Mouse (Mus musculus) hindbrain, embryonic 10.5 days (tissue): ENCODE measurements at regions not wholly inside any gene's neighbourhood (a gene's known extent, or its start where the extent isn't known, plus 50 kb on each side); places are given as distances from the start of the nearest gene placed in this dataset.

Experiments
- DNase-seq: peaks from one replicate; pipeline ENCODE4 v3.0.0-alpha.2; 2017; ENCODE audit warnings: low spot score
- H3K27ac ChIP-seq: fragments of 300-500 bp; sonication (generic); 2 replicates; pipeline ENCODE4 v1.5.1; 2016; ENCODE audit warnings: mild to moderate bottlenecking, moderate library complexity
- H3K27me3 ChIP-seq: fragments of 300-500 bp; sonication (generic); 2 replicates; pipeline ENCODE4 v1.6.1; 2016; ENCODE audit warnings: mild to moderate bottlenecking; ENCODE audit not compliant: poor library complexity, insufficient read depth, severe bottlenecking
- H3K36me3 ChIP-seq: fragments of 300-500 bp; sonication (generic); 2 replicates; pipeline ENCODE4 v1.6.1; 2016; ENCODE audit warnings: mild to moderate bottlenecking, moderate library complexity
- H3K4me1 ChIP-seq: fragments of 300-500 bp; sonication (generic); replicated peaks from 2 replicates; pipeline ENCODE4 v1.6.1; 2016; ENCODE audit warnings: mild to moderate bottlenecking
- H3K4me3 ChIP-seq: fragments of 300-500 bp; sonication (generic); 2 replicates; pipeline ENCODE4 v1.5.1; 2016; ENCODE audit warnings: mild to moderate bottlenecking, moderate library complexity
- H3K9me3 ChIP-seq: fragments of 300-500 bp; sonication (generic); 2 replicates; pipeline ENCODE4 v1.6.1; 2016; ENCODE audit warnings: mild to moderate bottlenecking, moderate library complexity
- WGBS: fragments of 180-500 bp; shearing (Covaris S2); methylation state at CpG from one replicate; pipeline ENCODE4 v1.1.7; 2016; 5-methylcytosine and 5-hydroxymethylcytosine counted together

- Histone ChIP-seq H3K4me1 (peaks cover 29% of the 10 kb centered on the region), H3K9me3 (no peaks in the 10 kb centered on the region), H3K27ac (no peak overlapping the region), H3K36me3 (no peaks in the 10 kb centered on the region), H3K27me3 (no peaks in the 10 kb centered on the region), H3K4me3 (no peak overlapping the region)
- DNase-seq, result no peak
- WGBS, result 70% methylated on average over 4 of the region's 4 CpGs
These were observed 97.5 kb upstream of the Marcks start for GRCm38 (mm10) chr10:37236001-37236822.

GRCm38 (mm10) chr10:37231936-37232556 lies 93.3 kb upstream of the Marcks start:
- H3K4me1 ChIP-seq, result peaks cover 32% of the 10 kb centered on the region
- no peaks in the 10 kb centered on the region for H3K27me3 ChIP-seq
- H3K27ac ChIP-seq, result peak overlapping the region; percentile 88
- WGBS, result 16% methylated on average over 9 of the region's 12 CpGs
- DNase-seq, result peak; percentile 73
- no peaks in the 10 kb centered on the region for H3K36me3 ChIP-seq
- no peaks in the 10 kb centered on the region for H3K9me3 ChIP-seq
- peak overlapping the region; percentile 32 for H3K4me3 ChIP-seq

GRCm38 (mm10) chr10:37231159-37231558 lies 92.4 kb upstream of the Marcks start:
- Histone ChIP-seq H3K9me3 (no peaks in the 10 kb centered on the region), H3K4me3 (no peak overlapping the region), H3K27me3 (no peaks in the 10 kb centered on the region), H3K36me3 (no peaks in the 10 kb centered on the region), H3K4me1 (peaks cover 32% of the 10 kb centered on the region), H3K27ac (peak overlapping the region; percentile 62)
- 85% methylated on average over 6 of the region's 6 CpGs for WGBS
- DNase-seq, result no peak

GRCm38 (mm10) chr10:37227889-37228288 lies 89.2 kb upstream of the Marcks start:
- H3K9me3 ChIP-seq, result no peaks in the 10 kb centered on the region
- no peaks in the 10 kb centered on the region for H3K27me3 ChIP-seq
- no peaks in the 10 kb centered on the region for H3K36me3 ChIP-seq
- peaks cover 19% of the 10 kb centered on the region for H3K4me1 ChIP-seq
- no peak overlapping the region for H3K4me3 ChIP-seq
- 87% methylated on average over 3 of the region's 3 CpGs for WGBS
- no peak for DNase-seq
- H3K27ac ChIP-seq, result no peak overlapping the region

GRCm38 (mm10) chr10:37221730-37222129 lies 83.0 kb upstream of the Marcks start:
- H3K9me3 ChIP-seq, result no peaks in the 10 kb centered on the region
- H3K36me3 ChIP-seq, result no peaks in the 10 kb centered on the region
- no peaks in the 10 kb centered on the region; the same call in 1 of the 2 replicates for H3K4me1 ChIP-seq
- no peak overlapping the region for H3K4me3 ChIP-seq
- WGBS, result 77% methylated on average over 6 of the region's 6 CpGs
- no peak for DNase-seq
- no peaks in the 10 kb centered on the region for H3K27me3 ChIP-seq
- H3K27ac ChIP-seq, result no peak overlapping the region

GRCm38 (mm10) chr10:37220434-37220833 lies 81.7 kb upstream of the Marcks start:
- no peaks in the 10 kb centered on the region; the same call in 1 of the 2 replicates for H3K4me1 ChIP-seq
- H3K27ac ChIP-seq, result no peak overlapping the region
- WGBS, result 68% methylated on average over 3 of the region's 3 CpGs
- no peaks in the 10 kb centered on the region for H3K9me3 ChIP-seq
- no peaks in the 10 kb centered on the region for H3K36me3 ChIP-seq
- H3K4me3 ChIP-seq, result no peak overlapping the region
- DNase-seq, result no peak
- H3K27me3 ChIP-seq, result no peaks in the 10 kb centered on the region

GRCm38 (mm10) chr10:37219936-37220335 lies 81.2 kb upstream of the Marcks start:
- DNase-seq, result no peak
- H3K27me3 ChIP-seq, result no peaks in the 10 kb centered on the region
- H3K36me3 ChIP-seq, result no peaks in the 10 kb centered on the region
- WGBS, result 77% methylated on average over 4 of the region's 4 CpGs
- H3K27ac ChIP-seq, result no peak overlapping the region
- H3K4me1 ChIP-seq, result no peaks in the 10 kb centered on the region; the same call in 1 of the 2 replicates
- no peaks in the 10 kb centered on the region for H3K9me3 ChIP-seq
- H3K4me3 ChIP-seq, result no peak overlapping the region

- Histone ChIP-seq H3K4me1 (no peaks in the 10 kb centered on the region; the same call in 1 of the 2 replicates), H3K4me3 (no peak overlapping the region), H3K27ac (no peak overlapping the region), H3K27me3 (no peaks in the 10 kb centered on the region), H3K36me3 (no peaks in the 10 kb centered on the region), H3K9me3 (no peaks in the 10 kb centered on the region)
- WGBS, result 81% methylated on average over 1 of the region's 1 CpGs
- DNase-seq, result no peak
These were observed 80.7 kb upstream of the Marcks start for GRCm38 (mm10) chr10:37219381-37219780.

GRCm38 (mm10) chr10:37214656-37215055 lies 75.9 kb upstream of the Marcks start:
- Histone ChIP-seq H3K4me3 (no peak overlapping the region), H3K9me3 (no peaks in the 10 kb centered on the region), H3K36me3 (no peaks in the 10 kb centered on the region), H3K4me1 (0 out of 2 replicates have a peak, but pooled peaks cover 8% of the 10 kb centered on the region), H3K27me3 (no peaks in the 10 kb centered on the region), H3K27ac (no peak overlapping the region)
- WGBS, result 75% methylated on average over 5 of the region's 5 CpGs
- DNase-seq, result no peak

GRCm38 (mm10) chr10:37212350-37213035 lies 73.8 kb upstream of the Marcks start:
- DNase-seq, result no peak
- WGBS, result 38% methylated on average over 1 of the region's 1 CpGs
- Histone ChIP-seq H3K9me3 (no peaks in the 10 kb centered on the region), H3K4me3 (no peak overlapping the region), H3K4me1 (0 out of 2 replicates have a peak, but pooled peaks cover 8% of the 10 kb centered on the region), H3K27me3 (no peaks in the 10 kb centered on the region), H3K27ac (no peak overlapping the region), H3K36me3 (no peaks in the 10 kb centered on the region)

GRCm38 (mm10) chr10:37211305-37211704 lies 72.6 kb upstream of the Marcks start:
- Histone ChIP-seq H3K9me3 (no peaks in the 10 kb centered on the region), H3K27ac (no peak overlapping the region), H3K36me3 (no peaks in the 10 kb centered on the region), H3K4me1 (0 out of 2 replicates have a peak, but pooled peaks cover 8% of the 10 kb centered on the region), H3K4me3 (no peak overlapping the region), H3K27me3 (no peaks in the 10 kb centered on the region)
- DNase-seq, result no peak
- WGBS, result 90% methylated on average over 3 of the region's 3 CpGs

GRCm38 (mm10) chr10:37210223-37210622 lies 71.5 kb upstream of the Marcks start:
- 95% methylated on average over 1 of the region's 1 CpGs for WGBS

GRCm38 (mm10) chr10:37206986-37207385 lies 68.3 kb upstream of the Marcks start:
- Histone ChIP-seq H3K4me3 (no peak overlapping the region), H3K9me3 (no peaks in the 10 kb centered on the region), H3K27ac (no peak overlapping the region), H3K4me1 (no peaks in the 10 kb centered on the region), H3K36me3 (no peaks in the 10 kb centered on the region), H3K27me3 (no peaks in the 10 kb centered on the region)
- DNase-seq, result no peak
- WGBS, result 96% methylated on average over 1 of the region's 1 CpGs

More at GRCm38 (mm10) chr10:37210223-37210622, 71.5 kb upstream of the Marcks start:
- no peak overlapping the region for H3K4me3 ChIP-seq
- no peak overlapping the region for H3K27ac ChIP-seq
- H3K36me3 ChIP-seq, result no peaks in the 10 kb centered on the region
- DNase-seq, result no peak
- H3K4me1 ChIP-seq, result 0 out of 2 replicates have a peak, but pooled peaks cover 8% of the 10 kb centered on the region
- no peaks in the 10 kb centered on the region for H3K27me3 ChIP-seq
- no peaks in the 10 kb centered on the region for H3K9me3 ChIP-seq
